Mouse (Mus musculus): ENCODE measurements around the gene Ccdc88b. TPM values are rescaled to one million over a fixed set of nuclear protein-coding genes. Genes with fewer than 3 reads are reported as not detected.
A peak's percentile ranks its signal among the peaks of the same experiment; 100 is the strongest.

Gene Ccdc88b
- polyA plus RNA-seq, 1 experiment from 2014 or later: 1.1 TPM

DNA sequence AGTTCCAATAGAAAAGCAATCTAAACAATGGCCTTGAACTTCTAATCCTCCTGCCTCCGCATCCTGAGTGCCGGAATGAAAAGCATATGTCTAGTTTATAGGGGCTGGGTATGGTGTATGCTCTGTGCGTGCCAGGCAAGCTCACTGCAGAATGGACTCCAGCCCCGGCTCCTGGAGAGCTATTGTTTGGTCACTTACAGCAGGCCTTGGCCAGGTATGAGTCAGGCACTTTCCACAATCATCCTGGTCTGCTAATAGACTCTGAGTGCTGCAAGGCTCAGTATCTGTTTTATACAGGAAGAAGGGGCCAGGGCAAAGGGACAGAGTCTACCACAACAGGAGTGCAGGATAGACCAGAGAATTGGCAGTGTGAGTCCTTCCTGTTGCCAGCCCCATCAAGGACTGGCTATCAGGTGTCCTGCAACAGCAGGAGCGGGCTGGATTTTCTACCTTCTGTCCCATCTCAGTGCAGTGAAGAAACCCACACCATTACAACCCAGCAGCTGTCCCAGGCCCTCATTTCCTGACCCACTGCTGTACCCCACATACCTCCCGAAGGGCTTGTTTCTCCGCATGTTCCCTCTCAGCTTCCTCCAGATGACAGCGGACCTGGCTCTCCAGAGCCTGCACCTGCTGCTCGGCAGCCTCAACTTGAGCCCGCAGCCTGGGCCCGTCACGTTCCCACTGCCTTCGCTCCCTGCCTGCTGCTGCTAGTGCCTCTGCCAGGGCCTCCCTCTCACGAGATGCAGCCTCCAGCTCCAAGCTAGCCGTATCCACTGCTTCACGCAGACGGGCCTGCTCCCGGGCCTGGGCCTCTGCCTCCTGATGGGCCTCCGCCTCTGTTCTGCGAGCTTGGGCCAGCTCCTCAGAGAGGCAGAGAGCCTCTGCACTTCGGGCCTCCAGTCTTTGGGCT lies 5.4 kb downstream of the Ccdc88b start:
- H3K27ac ChIP-seq (ENCODE audit: low read length): peak overlapping the region; percentile 45; the same call in 1 of the 2 replicates
- H3K4me3 ChIP-seq (ENCODE audit: low read length): no peak overlapping the region
- peaks cover 27% of the 10 kb centered on the region for H3K27me3 ChIP-seq (replicated peaks; ENCODE audit: control insufficient read depth, insufficient read depth, low read length)
- H3K9ac ChIP-seq (ENCODE audit: low read depth, low read length): peak overlapping the region; percentile 11; the same call in 1 of the 2 replicates
- peak; percentile 67 for ATAC-seq
- 78% methylated on average over 21 of the region's 21 CpGs for WGBS
- no peaks in the 10 kb centered on the region for H3K36me3 ChIP-seq (ENCODE audit: control insufficient read depth, insufficient read depth, low read length)
- H3K4me1 ChIP-seq (ENCODE audit: control insufficient read depth, insufficient read depth, low read length): peaks cover 22% of the 10 kb centered on the region
- no peak overlapping the region for H3K4me2 ChIP-seq (ENCODE audit: low read depth, low read length)
- no peaks in the 10 kb centered on the region for H3K9me3 ChIP-seq (ENCODE audit: control insufficient read depth, low read length)

DNA sequence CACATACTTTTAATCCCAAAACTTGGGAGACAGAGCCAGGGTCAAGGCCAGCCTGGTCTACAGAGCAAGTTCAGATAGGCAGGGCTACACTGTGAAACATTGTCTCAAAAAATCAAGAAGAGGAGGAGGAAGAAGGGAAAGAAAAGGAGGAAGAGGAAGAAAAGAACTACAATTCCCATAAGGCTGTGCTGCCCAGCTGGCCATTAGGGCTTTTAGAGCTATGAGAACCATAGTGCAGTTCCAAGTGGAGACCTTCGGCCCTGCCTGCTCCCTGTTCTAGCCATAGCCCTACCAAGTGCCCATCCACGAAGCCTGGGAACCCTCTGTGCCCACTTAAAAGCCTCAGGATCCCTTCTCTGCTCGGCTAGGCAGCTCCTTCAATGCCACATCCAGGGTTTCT lies 6.5 kb downstream of the Ccdc88b start:
- Histone ChIP-seq H3K27ac (ENCODE audit: low read length) (no peak overlapping the region), H3K9me3 (ENCODE audit: control insufficient read depth, low read length) (no peaks in the 10 kb centered on the region), H3K36me3 (ENCODE audit: control insufficient read depth, insufficient read depth, low read length) (no peaks in the 10 kb centered on the region), H3K4me2 (ENCODE audit: low read depth, low read length) (no peak overlapping the region), H3K4me1 (ENCODE audit: control insufficient read depth, insufficient read depth, low read length) (peaks cover 23% of the 10 kb centered on the region), H3K4me3 (ENCODE audit: low read length) (no peak overlapping the region), H3K27me3 (replicated peaks; ENCODE audit: control insufficient read depth, insufficient read depth, low read length) (peaks cover 35% of the 10 kb centered on the region), H3K9ac (ENCODE audit: low read depth, low read length) (no peak overlapping the region)
- ATAC-seq: no peak
- 81% methylated on average over 3 of the region's 3 CpGs for WGBS

DNA sequence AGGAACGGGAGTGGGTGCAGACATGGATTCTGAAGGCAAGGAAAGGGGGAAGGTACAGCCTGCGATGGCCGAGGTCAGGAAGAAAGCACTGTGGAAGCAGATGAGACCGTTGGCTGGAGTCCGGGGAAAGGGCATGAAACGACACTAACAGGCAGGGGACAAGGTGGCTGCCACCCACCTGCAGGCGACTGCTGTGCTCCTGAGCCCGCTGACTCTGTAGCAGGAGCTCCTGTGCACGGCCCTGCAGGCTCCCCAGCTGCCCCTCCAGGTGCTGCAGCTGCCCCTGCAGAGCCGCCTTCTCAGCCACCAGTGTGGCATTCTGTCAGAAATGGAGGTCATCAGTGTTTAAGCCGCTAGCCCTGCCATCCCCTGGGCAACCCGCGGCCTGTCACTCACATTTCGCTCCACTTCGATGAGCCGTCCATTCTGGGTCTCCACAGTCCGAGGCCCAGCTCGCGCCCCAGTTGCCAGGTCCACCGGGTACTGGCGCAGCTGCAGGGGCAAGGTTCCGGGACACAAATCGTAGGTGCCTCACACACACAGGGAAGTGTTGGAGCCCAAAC lies 8.4 kb downstream of the Ccdc88b start:
- WGBS: 78% methylated on average over 23 of the region's 23 CpGs

DNA sequence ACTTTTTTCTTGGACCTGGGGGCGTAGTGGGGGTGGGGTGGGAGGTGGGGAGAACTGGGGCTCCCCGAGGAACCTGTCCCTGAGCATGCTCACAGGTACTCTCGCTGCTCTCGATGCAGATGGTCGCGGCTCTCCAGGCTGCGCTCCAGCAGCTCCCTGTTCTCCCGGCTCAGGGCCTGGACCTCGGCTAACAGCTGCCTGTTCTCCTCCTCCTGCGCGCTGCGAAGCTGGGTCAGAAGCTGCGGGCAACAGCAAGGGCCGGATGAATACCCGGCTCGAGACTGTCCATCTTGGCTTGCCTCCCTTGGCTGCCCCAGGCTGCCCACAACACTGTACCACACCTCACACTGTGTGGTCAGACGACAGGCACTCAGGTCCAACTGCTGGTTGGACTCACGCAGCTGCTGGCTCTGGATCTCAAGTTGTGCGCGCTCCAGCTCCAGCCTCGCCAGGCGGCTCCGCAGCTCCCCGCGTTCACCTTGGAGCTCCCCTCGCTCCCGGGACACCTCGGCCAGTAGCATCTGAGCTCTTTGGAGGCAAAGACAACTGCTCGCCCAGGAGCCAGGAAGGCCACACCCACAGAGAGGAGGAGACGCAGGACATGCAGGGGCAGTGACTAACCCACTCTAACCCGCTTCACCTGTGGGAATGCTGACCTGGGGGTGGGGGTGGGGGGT lies 10.0 kb downstream of the Ccdc88b start:
- Histone ChIP-seq H3K4me3 (ENCODE audit: low read length) (peak overlapping the region; percentile 25), H3K9ac (ENCODE audit: low read depth, low read length) (peak overlapping the region; percentile 22; the same call in 1 of the 2 replicates), H3K27me3 (replicated peaks; ENCODE audit: control insufficient read depth, insufficient read depth, low read length) (peaks cover 42% of the 10 kb centered on the region), H3K9me3 (ENCODE audit: control insufficient read depth, low read length) (no peaks in the 10 kb centered on the region), H3K4me1 (ENCODE audit: control insufficient read depth, insufficient read depth, low read length) (peaks cover 17% of the 10 kb centered on the region), H3K36me3 (ENCODE audit: control insufficient read depth, insufficient read depth, low read length) (no peaks in the 10 kb centered on the region), H3K4me2 (ENCODE audit: low read depth, low read length) (peak overlapping the region; percentile 42), H3K27ac (ENCODE audit: low read length) (no peak overlapping the region)
- ATAC-seq: no peak
- 9% methylated on average over 31 of the region's 31 CpGs for WGBS

More for the DNA sequence above, 8.4 kb downstream of the Ccdc88b start:
- no peaks in the 10 kb centered on the region for H3K9me3 ChIP-seq (ENCODE audit: control insufficient read depth, low read length)
- no peak overlapping the region for H3K27ac ChIP-seq (ENCODE audit: low read length)
- H3K9ac ChIP-seq (ENCODE audit: low read depth, low read length): no peak overlapping the region
- H3K4me3 ChIP-seq (ENCODE audit: low read length): no peak overlapping the region
- H3K27me3 ChIP-seq (replicated peaks; ENCODE audit: control insufficient read depth, insufficient read depth, low read length): peaks cover 42% of the 10 kb centered on the region
- H3K36me3 ChIP-seq (ENCODE audit: control insufficient read depth, insufficient read depth, low read length): no peaks in the 10 kb centered on the region
- ATAC-seq: no peak
- H3K4me1 ChIP-seq (ENCODE audit: control insufficient read depth, insufficient read depth, low read length): peaks cover 17% of the 10 kb centered on the region
- H3K4me2 ChIP-seq (ENCODE audit: low read depth, low read length): no peak overlapping the region

DNA sequence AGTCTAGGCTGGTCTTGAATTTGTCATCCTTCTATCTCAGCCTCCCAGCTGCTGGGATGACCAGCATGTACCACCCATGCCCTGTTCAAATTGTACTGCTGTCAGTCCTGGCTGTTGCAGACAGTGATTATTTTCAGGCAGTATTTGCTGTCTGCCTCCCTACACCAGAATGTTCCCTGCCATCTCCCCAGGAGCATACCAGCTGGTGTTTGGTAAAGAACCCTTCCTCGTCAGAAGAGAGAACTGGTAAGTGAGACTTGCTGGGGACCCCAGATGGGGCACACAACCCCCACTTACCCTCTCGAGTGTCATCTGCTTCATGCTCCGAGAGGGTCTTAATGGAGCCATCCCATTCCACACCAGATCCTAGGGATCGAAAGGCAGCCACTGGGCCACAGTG lies 12.0 kb downstream of the Ccdc88b start:
- H3K27me3 ChIP-seq (replicated peaks; ENCODE audit: control insufficient read depth, insufficient read depth, low read length): peaks cover 42% of the 10 kb centered on the region
- ATAC-seq: no peak
- no peak overlapping the region for H3K4me3 ChIP-seq (ENCODE audit: low read length)
- no peak overlapping the region for H3K9ac ChIP-seq (ENCODE audit: low read depth, low read length)
- no peak overlapping the region for H3K4me2 ChIP-seq (ENCODE audit: low read depth, low read length)
- no peaks in the 10 kb centered on the region for H3K36me3 ChIP-seq (ENCODE audit: control insufficient read depth, insufficient read depth, low read length)
- WGBS: 81% methylated on average over 4 of the region's 4 CpGs
- no peaks in the 10 kb centered on the region for H3K9me3 ChIP-seq (ENCODE audit: control insufficient read depth, low read length)
- peaks cover 14% of the 10 kb centered on the region; the same call in 1 of the 2 replicates for H3K4me1 ChIP-seq (ENCODE audit: control insufficient read depth, insufficient read depth, low read length)
- H3K27ac ChIP-seq (ENCODE audit: low read length): no peak overlapping the region

DNA sequence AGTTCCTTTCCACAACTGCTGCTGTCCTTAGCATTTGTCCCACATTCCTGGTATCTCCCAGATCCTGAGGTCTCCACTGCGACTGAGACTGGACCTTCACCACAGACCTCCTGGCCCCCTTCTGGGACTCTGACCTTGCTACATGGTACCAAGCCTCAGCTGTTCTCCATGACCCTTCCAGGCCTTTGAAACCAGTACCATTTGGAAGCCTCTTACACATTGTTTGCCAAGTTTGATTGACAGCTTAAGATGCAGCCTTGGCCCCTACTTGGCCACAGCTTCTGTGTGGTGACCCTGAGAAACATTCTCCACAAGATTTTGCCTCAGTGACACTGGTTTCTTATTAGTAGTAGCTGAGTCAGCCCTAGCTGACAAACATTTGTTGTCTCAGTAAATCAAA lies 15.7 kb downstream of the Ccdc88b start:
- Histone ChIP-seq H3K9me3 (ENCODE audit: control insufficient read depth, low read length) (no peaks in the 10 kb centered on the region), H3K4me3 (ENCODE audit: low read length) (no peak overlapping the region), H3K4me2 (ENCODE audit: low read depth, low read length) (no peak overlapping the region), H3K36me3 (ENCODE audit: control insufficient read depth, insufficient read depth, low read length) (no peaks in the 10 kb centered on the region), H3K9ac (ENCODE audit: low read depth, low read length) (no peak overlapping the region), H3K4me1 (ENCODE audit: control insufficient read depth, insufficient read depth, low read length) (peaks cover 16% of the 10 kb centered on the region), H3K27me3 (replicated peaks; ENCODE audit: control insufficient read depth, insufficient read depth, low read length) (peaks cover 12% of the 10 kb centered on the region), H3K27ac (ENCODE audit: low read length) (no peak overlapping the region)
- WGBS: 70% methylated on average over 1 of the region's 1 CpGs
- ATAC-seq: no peak

DNA sequence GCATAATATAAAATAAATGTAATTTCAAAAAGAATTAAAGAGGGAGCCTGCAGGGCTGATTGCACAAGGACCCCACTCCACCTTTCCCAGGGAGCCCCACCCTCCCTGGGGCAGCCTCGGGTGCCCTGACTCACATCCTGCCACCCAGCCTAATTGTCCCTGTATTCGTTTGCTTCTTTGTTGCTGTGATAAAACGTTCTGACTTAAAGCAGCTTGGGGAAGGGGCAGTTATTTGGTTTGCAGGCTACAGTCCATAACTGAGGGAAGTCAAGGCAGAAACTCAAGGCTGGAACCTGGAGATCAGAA lies 16.8 kb downstream of the Ccdc88b start:
- H3K27ac ChIP-seq (ENCODE audit: low read length): no peak overlapping the region

DNA sequence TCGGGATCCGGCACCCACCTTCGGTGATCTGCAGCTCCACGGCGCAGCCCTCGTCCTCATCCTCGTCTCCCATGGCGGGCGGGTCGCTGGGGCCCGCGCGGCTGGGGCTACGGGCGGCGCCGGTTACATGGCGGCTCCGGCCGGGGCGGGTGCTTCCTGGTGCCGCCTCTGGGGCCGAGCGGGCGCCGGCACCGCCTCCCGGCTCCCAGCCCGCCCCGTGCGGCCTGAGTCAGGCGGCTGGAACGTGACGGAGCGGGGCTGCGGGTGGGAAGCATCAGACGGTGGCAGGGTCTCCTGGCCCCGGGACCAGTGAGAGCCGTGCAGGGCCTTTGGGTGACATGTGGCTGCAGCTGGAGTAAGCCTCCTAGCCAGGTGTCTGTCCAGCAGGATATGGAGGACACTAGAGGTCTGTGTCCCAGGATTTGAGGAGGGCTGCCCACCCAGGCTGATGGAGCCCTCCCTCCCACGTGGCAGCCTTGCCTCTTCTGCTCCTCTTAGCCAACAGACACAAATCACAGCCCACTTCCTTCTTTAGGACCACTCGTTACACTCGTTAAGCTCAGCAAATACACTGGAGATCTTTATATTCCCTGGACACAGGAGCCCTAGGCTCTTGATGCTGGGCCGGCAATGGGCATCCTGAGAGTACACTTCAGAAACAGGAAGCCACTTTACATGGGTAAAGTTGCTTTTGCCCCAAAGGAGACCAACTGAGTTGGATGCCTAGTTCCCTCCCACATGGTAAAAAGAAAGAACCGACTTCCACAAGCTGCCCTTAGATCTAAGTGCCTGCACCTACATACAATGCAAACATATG lies 17.3 kb downstream of the Ccdc88b start, which contains the start of gene Rps6ka4:
TSS of gene Rps6ka4 (minus strand) at position 162 of the 817 bp plus-strand sequence.
- peaks cover 16% of the 10 kb centered on the region for H3K4me1 ChIP-seq (ENCODE audit: control insufficient read depth, insufficient read depth, low read length)
- no peaks in the 10 kb centered on the region for H3K9me3 ChIP-seq (ENCODE audit: control insufficient read depth, low read length)
- H3K27me3 ChIP-seq (replicated peaks; ENCODE audit: control insufficient read depth, insufficient read depth, low read length): no peaks in the 10 kb centered on the region
- H3K4me2 ChIP-seq (ENCODE audit: low read depth, low read length): peak within 1 kb of the TSS; percentile 97
- peak; percentile 94 for ATAC-seq
- H3K36me3 ChIP-seq (ENCODE audit: control insufficient read depth, insufficient read depth, low read length): no peaks in the 10 kb centered on the region
- 1% methylated on average over 42 of the region's 44 CpGs for WGBS
- H3K27ac ChIP-seq (ENCODE audit: low read length): peak within 1 kb of the TSS; percentile 60
- H3K9ac ChIP-seq (ENCODE audit: low read depth, low read length): peak within 1 kb of the TSS; percentile 78
- peak within 1 kb of the TSS; percentile 66 for H3K4me3 ChIP-seq (ENCODE audit: low read length)

More for the DNA sequence above, 16.8 kb downstream of the Ccdc88b start:
- Histone ChIP-seq H3K4me2 (ENCODE audit: low read depth, low read length) (no peak overlapping the region), H3K4me3 (ENCODE audit: low read length) (no peak overlapping the region), H3K4me1 (ENCODE audit: control insufficient read depth, insufficient read depth, low read length) (peaks cover 16% of the 10 kb centered on the region), H3K9me3 (ENCODE audit: control insufficient read depth, low read length) (no peaks in the 10 kb centered on the region), H3K9ac (ENCODE audit: low read depth, low read length) (no peak overlapping the region), H3K27me3 (replicated peaks; ENCODE audit: control insufficient read depth, insufficient read depth, low read length) (peaks cover 4% of the 10 kb centered on the region), H3K36me3 (ENCODE audit: control insufficient read depth, insufficient read depth, low read length) (no peaks in the 10 kb centered on the region)
- no peak for ATAC-seq
- 14% methylated on average over 3 of the region's 3 CpGs for WGBS

Measured in intestine, embryonic 16.5 days (tissue).